8 mouse cellular contexts compared by ENCODE assay signal in the genomic region with DNA sequence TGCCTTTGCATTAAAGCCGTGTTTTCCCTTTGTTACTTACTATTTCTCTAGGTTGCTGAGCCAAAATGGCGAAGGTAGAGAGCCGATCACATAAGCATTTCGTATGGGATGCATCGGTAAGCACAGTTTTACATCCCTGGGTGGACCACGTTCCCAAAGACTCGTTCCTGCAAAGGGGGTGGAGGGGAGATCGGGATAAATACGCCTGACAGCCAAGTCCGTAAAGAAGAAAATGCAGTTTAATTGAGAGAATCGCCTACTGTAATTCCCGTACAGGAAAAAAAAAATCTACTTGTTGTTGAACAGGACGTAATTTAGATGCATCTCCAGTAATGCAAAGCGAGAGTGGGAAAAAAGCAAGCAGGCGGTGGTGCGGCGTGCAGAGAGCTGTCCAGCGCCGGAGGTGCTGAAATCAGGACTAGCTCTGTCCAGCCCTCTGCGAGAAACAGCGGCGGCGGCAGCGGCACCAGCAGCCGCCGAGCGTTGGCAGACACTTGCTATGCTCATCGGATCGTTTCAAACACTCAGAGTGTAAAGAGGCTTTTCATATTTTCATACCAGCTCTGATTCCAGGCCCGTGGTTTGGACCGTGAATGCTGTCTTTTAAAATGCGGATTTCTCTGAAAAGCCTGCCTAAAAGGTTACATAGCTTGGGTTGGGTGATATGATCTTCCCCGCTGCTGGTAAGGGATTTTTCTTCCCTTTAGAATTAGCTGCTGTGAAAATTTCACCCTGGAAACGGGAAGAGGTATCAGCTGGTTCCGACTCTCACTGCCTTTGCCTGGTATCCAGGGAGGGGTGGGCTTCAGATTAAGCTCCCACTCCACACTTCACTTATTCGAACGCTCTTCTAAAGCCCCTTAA.
DNase-seq lines count a peak whose midpoint lies in the region; ATAC-seq and TF ChIP-seq lines count a peak whose summit lies in the region.

No protein-coding gene starts in this region.

- peak; percentile 91 for ATAC-seq in hindbrain, embryonic 11.5 days (ENCODE audit: low FRiP score)
- peak; percentile 96 for ATAC-seq in lung, embryonic 14.5 days (ENCODE audit: insufficient read depth)
- no peak for ATAC-seq in megakaryocyte, adult 5-6 weeks (ENCODE audit: poor library complexity, severe bottlenecking)

- peak overlapping the region; percentile 52 for H3K9ac ChIP-seq in hindbrain, embryonic 11.5 days (ENCODE audit: low read depth, low read length)
- no peak overlapping the region for H3K9ac ChIP-seq in lung, embryonic 14.5 days

- H3K4me3 ChIP-seq in hindbrain, embryonic 11.5 days (ENCODE audit: low read depth, low read length), result peak overlapping the region; percentile 42
- 0 out of 2 replicates have a peak overlapping the region, but pooled peaks have one; percentile 10 for H3K4me3 ChIP-seq in lung, embryonic 14.5 days (ENCODE audit: low read depth, low read length)

- peak; percentile 49 for DNase-seq in NIH3T3 (ENCODE audit: low read depth)
- DNase-seq in cerebellum, adult 9-10 months, result peak; percentile 78
- DNase-seq in frontal cortex, adult 2 months (ENCODE audit: extremely low spot score in 1 of 2, low spot score in 1 of 2), result peak; percentile 49 to 80
- peak; percentile 87 for DNase-seq in hindbrain, embryonic 11.5 days (ENCODE audit: low spot score)
- peak; percentile 45 for DNase-seq in layer of hippocampus, adult 9-10 months (ENCODE audit: low spot score)
- peak; percentile 94 for DNase-seq in lung, embryonic 14.5 days
- DNase-seq in ovary, postnatal 14 days (ENCODE audit: low spot score), result peak; percentile 80

- H3K27ac ChIP-seq in hindbrain, embryonic 11.5 days (ENCODE audit: low read depth, low read length), result peak overlapping the region; percentile 74
- no peak overlapping the region for H3K27ac ChIP-seq in lung, embryonic 14.5 days (ENCODE audit: low read depth)

- peak overlapping the region; percentile 45 for H3K4me2 ChIP-seq in hindbrain, embryonic 11.5 days (replicated peaks; ENCODE audit: low read depth, low read length)
- H3K4me2 ChIP-seq in lung, embryonic 14.5 days, result peak overlapping the region; percentile 53; the same call in 1 of the 2 replicates

- TF ChIP-seq CTCF in lung, embryonic 14.5 days (IDR thresholded peaks at IDR 0.05; ENCODE audit: low read depth), result no peak

- no peaks in the 10 kb centered on the region for H3K9me3 ChIP-seq in hindbrain, embryonic 11.5 days (ENCODE audit: control insufficient read depth, low read length)
- no peaks in the 10 kb centered on the region for H3K9me3 ChIP-seq in lung, embryonic 14.5 days (ENCODE audit: low read depth, low read length)

- H3K36me3 ChIP-seq in hindbrain, embryonic 11.5 days (ENCODE audit: control insufficient read depth, insufficient read depth, low read length), result no peaks in the 10 kb centered on the region
- no peaks in the 10 kb centered on the region for H3K36me3 ChIP-seq in lung, embryonic 14.5 days (ENCODE audit: insufficient read depth)

- no peaks in the 10 kb centered on the region for H3K4me1 ChIP-seq in hindbrain, embryonic 11.5 days (replicated peaks; ENCODE audit: control insufficient read depth, insufficient read depth, low read length)
- H3K4me1 ChIP-seq in lung, embryonic 14.5 days (ENCODE audit: insufficient read depth), result no peaks in the 10 kb centered on the region

- no peaks in the 10 kb centered on the region for H3K27me3 ChIP-seq in hindbrain, embryonic 11.5 days (ENCODE audit: control insufficient read depth, insufficient read depth, low read length)
- no peaks in the 10 kb centered on the region for H3K27me3 ChIP-seq in lung, embryonic 14.5 days (ENCODE audit: insufficient read depth, low read length)

- WGBS in hindbrain, embryonic 11.5 days, result 5% methylated on average over 37 of the region's 37 CpGs
- 5% methylated on average over 37 of the region's 37 CpGs for WGBS in lung, embryonic 14.5 days
